Mouse (Mus musculus) layer of hippocampus, postnatal 14 days (tissue): ENCODE data around the gene Josd2. TPM values are rescaled to one million over a fixed set of nuclear protein-coding genes. Genes with fewer than 3 reads are reported as not detected.

Experiments
- DNase-seq, 2 experiments: peaks; one replicate each; pipeline ENCODE4 v3.0.0; 2021 to 2022; ENCODE audit warnings: low spot score in 2 of 2, mixed read lengths in 1 of 2
- microRNA-seq, 2 experiments: library from miRNA; unstranded; fragments of <30 nt; microRNA quantifications; one replicate each; pipeline ENCODE4 v1.2.0; 2021
- total RNA-seq, 2 experiments: library from RNA; stranded (reverse); gene quantifications; 2 replicates each; pipeline ENCODE4 v1.2.3; 2021

Josd2 gene
- total RNA-seq, 2 experiments from 2014 or later: 60.7 to 64.3 TPM

DNA sequence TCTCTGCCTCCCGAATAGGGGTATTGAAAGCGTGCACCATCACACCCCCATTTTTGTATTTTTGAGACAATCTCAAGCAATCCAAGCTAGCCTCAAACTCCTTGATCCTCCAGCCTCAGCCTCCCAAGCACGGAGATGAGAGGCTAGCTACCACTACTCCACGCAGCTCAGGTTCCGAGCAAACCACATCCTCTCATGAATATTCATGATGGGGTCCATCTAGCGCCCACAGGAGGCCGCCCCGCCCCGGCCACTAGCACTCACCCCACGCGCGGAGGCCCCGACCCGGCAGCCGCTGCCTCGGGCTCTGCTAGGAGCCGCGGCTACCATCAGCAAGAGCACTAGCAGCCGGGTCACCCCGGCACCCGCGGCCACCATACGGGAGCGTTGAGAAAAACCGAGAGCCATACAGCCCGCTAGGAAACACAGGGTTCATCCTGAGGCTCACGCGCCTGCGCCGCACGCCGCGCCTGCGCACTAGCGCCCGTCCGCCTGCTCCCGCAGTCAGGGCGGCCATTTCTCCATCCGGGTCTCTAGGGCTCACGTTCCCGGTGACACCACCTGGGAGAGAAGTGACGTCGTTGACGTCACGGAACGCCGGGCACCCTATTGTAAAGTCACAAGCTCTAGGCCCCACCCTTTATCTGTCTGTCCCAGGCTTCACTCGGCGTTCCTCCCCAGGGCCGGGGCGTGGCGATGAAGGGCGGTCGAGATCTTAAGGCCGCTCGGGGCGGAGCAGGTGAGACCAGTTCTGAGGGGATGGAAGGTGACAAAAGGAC lies 28.4 kb downstream of the Josd2 start, which contains the start of the genes Emc10 and Fam71e1:
Gene Emc10 (minus strand): TSS at position 538 of the 779 bp plus-strand sequence.
Gene Fam71e1 (plus strand): TSS at position 590 of the 779 bp plus-strand sequence.
- peak; percentile 98 to 99 for DNase-seq

DNA sequence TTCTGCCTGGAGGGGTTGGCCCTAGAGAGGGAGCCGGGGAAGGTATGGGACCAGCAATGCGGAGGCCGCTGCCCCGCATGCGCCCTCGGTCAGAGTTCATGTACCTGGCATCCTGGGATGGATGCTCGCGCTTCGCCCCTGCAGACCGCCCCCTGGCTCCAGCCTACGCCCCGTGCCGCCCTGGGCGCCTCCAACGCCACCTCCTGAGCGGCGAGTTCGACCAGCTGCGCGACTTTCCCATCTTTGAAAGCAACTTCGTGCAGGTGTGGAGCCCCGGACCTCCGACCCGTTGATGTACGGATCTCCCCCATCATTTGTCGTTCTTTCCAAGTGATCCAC lies 29.0 kb downstream of the Josd2 start:
- no peak for DNase-seq

DNA sequence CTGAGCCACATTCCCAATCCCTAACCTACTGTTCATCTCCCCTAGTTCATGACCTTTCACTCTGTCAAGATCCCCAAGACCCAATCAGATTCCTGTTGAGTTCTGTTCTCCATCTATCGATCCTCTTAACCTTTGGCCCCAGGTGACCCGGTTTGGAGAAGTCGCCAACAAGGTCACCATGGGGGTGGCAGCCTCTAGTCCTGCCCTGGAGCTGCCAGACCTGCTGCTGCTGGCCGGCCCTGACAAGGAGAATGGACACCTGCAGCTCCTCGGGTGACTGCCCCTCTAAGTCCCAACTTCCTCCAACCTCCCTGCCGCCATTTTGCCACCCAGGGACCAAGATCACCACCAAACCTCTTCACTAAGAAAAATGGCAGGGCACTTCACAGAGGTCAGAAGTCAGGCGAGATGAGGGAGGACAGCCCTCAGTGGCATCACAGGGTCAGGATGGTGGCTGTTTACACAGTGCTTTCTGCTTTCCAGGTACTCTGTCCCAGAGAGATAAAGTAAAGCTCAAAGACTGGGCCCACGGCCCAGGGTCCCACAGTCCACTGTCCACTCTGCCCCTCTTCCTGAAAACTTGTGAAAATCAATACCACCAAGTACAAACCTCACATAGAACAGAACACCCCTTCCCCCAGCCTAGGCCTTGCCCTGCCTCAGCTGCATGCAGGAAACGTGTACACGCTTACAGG lies 29.7 kb downstream of the Josd2 start:
- DNase-seq: no peak

DNA sequence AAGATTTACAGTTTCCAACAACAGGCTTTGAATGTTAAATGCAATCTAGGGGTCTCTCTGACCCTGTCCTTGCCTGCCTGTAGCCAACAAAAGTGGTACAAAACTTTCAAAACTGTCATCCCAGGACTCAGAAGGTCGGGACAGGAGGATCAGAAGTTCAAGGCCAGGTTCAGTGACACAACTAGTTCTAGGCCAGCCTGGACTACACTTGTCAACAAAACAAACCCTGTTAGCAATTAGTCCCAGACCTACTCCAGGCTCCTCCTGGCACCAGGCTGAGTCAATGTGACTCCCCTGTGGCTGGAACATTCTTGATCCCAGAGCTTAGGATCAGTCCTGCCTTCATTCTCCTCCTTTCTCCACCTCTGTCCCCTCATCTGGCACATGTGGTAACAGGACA lies 31.1 kb downstream of the Josd2 start:
- no peak for DNase-seq

DNA sequence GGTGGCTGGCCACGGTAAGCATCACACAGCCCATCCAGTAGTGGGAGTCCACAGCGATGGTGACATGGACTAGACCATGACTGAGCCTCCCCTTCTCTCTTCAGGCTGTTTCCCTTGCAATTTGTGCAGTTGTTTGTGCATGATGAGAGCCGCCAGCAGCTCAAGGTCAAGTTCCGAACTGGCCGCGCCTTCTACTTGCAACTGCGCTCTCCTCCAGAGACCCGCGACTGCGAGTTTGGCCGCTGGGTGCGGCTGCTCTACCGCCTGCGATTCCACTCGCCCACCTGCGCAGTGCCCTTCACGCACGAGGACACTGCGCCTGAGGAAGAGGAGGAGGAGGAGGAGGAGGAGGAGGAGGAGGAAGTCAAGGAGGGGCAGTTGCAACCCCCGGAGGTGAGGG lies 32.3 kb downstream of the Josd2 start:
- no peak for DNase-seq

DNA sequence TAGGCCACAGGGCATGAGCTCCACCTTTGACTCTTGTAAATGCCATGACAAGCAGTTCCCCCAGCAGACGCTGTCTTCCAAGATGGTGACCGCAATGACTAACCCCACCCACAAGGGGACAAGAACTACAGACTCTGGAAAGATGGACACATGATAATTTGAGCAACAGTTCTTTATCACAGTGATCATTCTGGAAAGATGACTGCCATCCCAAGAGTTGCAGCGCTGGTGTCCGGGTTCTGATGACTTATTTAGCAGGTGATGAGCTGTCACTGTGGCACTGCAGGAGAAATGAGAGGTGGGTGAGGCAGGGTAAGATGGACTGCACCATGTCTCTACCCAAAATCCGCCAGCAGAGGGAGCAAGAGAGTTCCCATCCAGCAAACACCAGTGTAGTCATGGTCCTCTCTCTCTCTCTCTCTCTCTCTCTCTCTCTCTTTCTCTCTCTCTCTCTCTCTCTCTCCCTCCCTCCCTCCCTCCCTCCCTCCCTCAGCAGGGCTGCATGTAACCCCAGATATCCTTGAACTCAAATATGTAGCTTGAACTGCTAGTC lies 33.9 kb downstream of the Josd2 start:
- peak; percentile 75 to 77 for DNase-seq

DNA sequence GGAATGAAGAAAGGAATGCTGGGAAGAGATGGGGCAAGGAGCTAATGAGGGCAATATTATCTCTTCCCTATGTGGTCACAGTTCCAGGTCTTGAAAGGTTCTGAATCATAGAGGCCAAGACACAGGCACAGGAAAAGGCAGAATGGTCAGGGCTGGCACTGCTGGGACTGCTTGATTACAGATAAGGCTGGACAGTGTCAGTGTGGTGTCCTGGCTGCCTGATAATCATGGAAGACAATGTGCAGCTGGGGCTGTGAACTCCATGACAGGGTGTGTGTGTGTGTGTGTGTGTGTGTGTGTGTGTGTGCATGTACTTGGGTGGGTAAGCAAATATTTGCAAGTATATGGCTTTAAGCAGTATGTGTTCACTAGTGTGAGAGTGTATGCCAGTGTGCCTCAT lies 39.7 kb downstream of the Josd2 start:
- DNase-seq: no peak

DNA sequence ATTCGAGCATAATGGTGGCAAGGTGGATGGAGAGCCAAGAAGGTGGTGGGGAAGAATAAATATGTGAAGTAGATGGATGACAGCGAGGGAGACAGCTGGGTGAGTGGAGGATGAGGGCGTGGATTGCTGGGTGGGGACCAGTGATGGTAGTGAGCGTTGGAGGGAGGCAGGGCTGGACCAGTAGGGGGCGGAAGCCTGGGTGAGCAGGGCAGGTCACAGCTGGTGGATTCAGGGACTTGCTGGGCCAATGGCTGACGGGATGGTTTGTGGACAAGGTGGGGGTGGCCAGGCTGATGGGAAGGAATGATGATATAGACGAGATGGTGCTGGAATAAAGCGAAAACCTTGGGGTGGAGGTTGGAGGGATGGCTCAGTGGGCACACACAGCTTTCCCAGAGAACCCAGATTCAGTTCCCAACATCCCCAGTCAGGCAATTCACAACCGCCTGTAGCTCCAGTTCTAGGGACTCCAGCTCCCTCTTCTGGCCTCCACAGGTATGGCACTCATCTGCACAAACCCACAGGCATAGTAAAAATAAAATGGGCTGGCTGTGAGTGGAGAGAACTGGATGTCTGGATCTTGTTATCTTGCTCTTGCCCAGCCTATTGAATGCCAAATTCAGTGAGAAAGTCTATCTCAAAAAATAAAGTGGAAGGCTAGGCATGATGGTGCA lies 51.6 kb downstream of the Josd2 start:
- no peak for DNase-seq

DNA sequence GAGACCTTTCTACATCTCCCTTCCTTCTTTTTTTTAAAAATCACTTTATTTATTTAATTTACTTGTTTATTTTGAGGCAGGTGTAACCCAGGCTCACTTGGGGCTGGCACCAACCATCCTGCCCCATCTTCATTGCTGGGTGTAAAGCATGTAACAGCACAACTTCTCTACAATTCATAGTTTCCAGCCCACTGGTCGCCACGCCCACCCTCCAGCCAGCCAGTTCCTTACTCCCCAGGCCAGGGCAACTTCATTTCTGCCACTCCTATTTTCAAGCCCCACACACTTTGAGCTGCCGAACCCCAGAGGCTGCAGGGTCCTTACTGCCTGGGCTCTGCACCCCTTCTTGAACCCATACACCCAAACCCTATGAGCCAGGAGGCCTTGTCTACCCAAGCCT lies 53.2 kb downstream of the Josd2 start:
- DNase-seq: no peak

Small RNAs within 50 kb of the gene (microRNA-seq; reads per million reads assigned to microRNA genes)
- gene Mir7052: 2.9 to 4.0 reads per million in 2 experiments

Other genes with a start within 250 kb of the Josd2 start
- not detected for gene Klk1, start 242.6 kb upstream of the Josd2 start, total RNA-seq
- gene Gm36864, start 231.8 kb upstream of the Josd2 start, total RNA-seq: not detected
- gene 1700028J19Rik, start 221.3 kb upstream of the Josd2 start, total RNA-seq: 1 to 10 TPM; 1.4 to 1.5 TPM
- gene 2410002F23Rik, start 221.3 kb upstream of the Josd2 start, total RNA-seq: 100 to 1,000 TPM in 1 of 2 experiments, 10 to 100 TPM in 1; 83.1 to 105 TPM
- gene Acp4, start 210.6 kb upstream of the Josd2 start, total RNA-seq: not detected
- not detected for gene Gm15517, start 206.5 kb upstream of the Josd2 start, total RNA-seq
- 1 to 10 TPM; 2.5 to 2.8 TPM for gene Clec11a, start 161.1 kb upstream of the Josd2 start, total RNA-seq
- 100 to 1,000 TPM; 566 to 582 TPM for gene Shank1, start 157.7 kb upstream of the Josd2 start, total RNA-seq
- gene Syt3, start 83.9 kb upstream of the Josd2 start, total RNA-seq: 10 to 100 TPM; 95.5 to 98.4 TPM
- 1 to 10 TPM; 2.3 TPM for gene 1700008O03Rik, start 82.2 kb upstream of the Josd2 start, total RNA-seq
- 100 to 1,000 TPM; 299 to 301 TPM for gene Lrrc4b, start 39.0 kb upstream of the Josd2 start, total RNA-seq
- gene Aspdh, start 2.6 kb upstream of the Josd2 start, total RNA-seq: 10 to 100 TPM; 15.0 to 15.4 TPM
- gene Emc10, start 28.5 kb downstream of the Josd2 start, total RNA-seq: 100 to 1,000 TPM; 163 to 173 TPM
- gene Fam71e1, start 28.6 kb downstream of the Josd2 start, total RNA-seq: 10 to 100 TPM; 29.8 to 48.4 TPM
- under 1 TPM in 1 of 2 experiments, not detected in 1; 0.10 TPM for gene Mybpc2, start 56.7 kb downstream of the Josd2 start, total RNA-seq
- gene Spib, start 64.1 kb downstream of the Josd2 start, total RNA-seq: not detected
- 1 to 10 TPM; 5.8 to 8.8 TPM for gene Pold1, start 80.9 kb downstream of the Josd2 start, total RNA-seq
- gene Nr1h2, start 86.0 kb downstream of the Josd2 start, total RNA-seq: 10 to 100 TPM; 58.7 to 63.2 TPM
- gene Napsa, start 104.4 kb downstream of the Josd2 start, total RNA-seq: under 1 TPM in 1 of 2 experiments, not detected in 1; 0.30 TPM
- 100 to 1,000 TPM; 146 to 149 TPM for gene Kcnc3, start 122.7 kb downstream of the Josd2 start, total RNA-seq
- 10 to 100 TPM; 20.9 to 24.6 TPM for gene Myh14, start 202.9 kb downstream of the Josd2 start, total RNA-seq
- not detected for gene Izumo2, start 240.8 kb downstream of the Josd2 start, total RNA-seq